Mouse (Mus musculus) left cerebral cortex, postnatal 14 days (tissue): ENCODE measurements around the gene Olfml1. TPM values are rescaled to one million over a fixed set of nuclear protein-coding genes. Genes with fewer than 3 reads are reported as not detected.
A peak's percentile ranks its signal among the peaks of the same experiment; 100 is the strongest.

Experiments
- DNase-seq, 2 experiments: peaks; one replicate each; pipeline ENCODE4 v3.0.0; 2021 to 2022; ENCODE audit warnings: low spot score in 2 of 2, mixed read lengths in 1 of 2
- intact Hi-C: fragments of 180-260 bp; cut with DNase I; formaldehyde crosslinking; loops from one replicate; pipeline ENCODE4 v1.15.1; 2025
- long read RNA-seq, 2 experiments: library from polyadenylated mRNA; stranded (forward); transcript quantifications; one replicate each; pipeline ENCODE4 v2.0.0; 2021
- total RNA-seq, 2 experiments: library from RNA; stranded (reverse); gene quantifications; 2 replicates each; pipeline ENCODE4 v1.2.3; 2021

The Olfml1 gene
- total RNA-seq: 1 to 10 TPM; 5.9 to 6.4 TPM
- long read RNA-seq, experiment 1, transcript Olfml1-201 (3 exons, 1,685 nt): major isoform, 9 of 10 reads
- long read RNA-seq, experiment 1, partial matches to known transcripts: 0 of 10 reads
- long read RNA-seq, experiment 1, other reads (novel, unspliced or antisense): 1 of 10 reads
- long read RNA-seq, experiment 2, partial matches to known transcripts: 0 of 2 reads
- long read RNA-seq, experiment 2, other reads (novel, unspliced or antisense): 1 of 2 reads

- intact Hi-C loops: no loop called here
- DNase-seq: peak; percentile 4 to 42
Observed at GRCm38 (mm10) chr7:107567261-107567671, at the start of gene Olfml1. Gene Olfml1, plus strand, starts transcription at chr7:107567446.

GRCm38 (mm10) chr7:107519256-107520025, 47.8 kb upstream of the Olfml1 start:
- intact Hi-C loops: loop anchor here (5.0 to 10.0 kb wide), 2 partner anchors 145 to 282 kb away; partner anchors contain the start of gene Syt9
- no peak for DNase-seq

GRCm38 (mm10) chr7:107521411-107521810, 45.8 kb upstream of the Olfml1 start:
- intact Hi-C loops: loop anchor here (5.0 to 10.0 kb wide), 2 partner anchors 147 to 284 kb away; partner anchors contain the start of gene Syt9

GRCm38 (mm10) chr7:107526299-107526698, 40.9 kb upstream of the Olfml1 start:
- peak; percentile 43 to 76 for DNase-seq
- intact Hi-C loops: loop anchor here (5.0 to 10.0 kb wide), 2 partner anchors 151 to 309 kb away; partner anchors contain the start of gene Syt9

More at GRCm38 (mm10) chr7:107521411-107521810, 45.8 kb upstream of the Olfml1 start:
- DNase-seq: no peak

- intact Hi-C loops: loop anchor here (5.0 to 10.0 kb wide), 2 partner anchors 153 to 311 kb away; partner anchors contain the start of gene Syt9
- no peak for DNase-seq
Observed at GRCm38 (mm10) chr7:107528169-107528772, 39.0 kb upstream of the Olfml1 start.

GRCm38 (mm10) chr7:107529364-107529763, 37.9 kb upstream of the Olfml1 start:
- intact Hi-C loops: loop anchor here (5.0 to 10.0 kb wide), 2 partner anchors 155 to 312 kb away; partner anchors contain the start of gene Syt9

GRCm38 (mm10) chr7:107535311-107535710, 31.9 kb upstream of the Olfml1 start:
- intact Hi-C loops: no loop called here

More at GRCm38 (mm10) chr7:107529364-107529763, 37.9 kb upstream of the Olfml1 start:
- DNase-seq: no peak

GRCm38 (mm10) chr7:107536516-107536915, 30.7 kb upstream of the Olfml1 start:
- intact Hi-C loops: no loop called here
- DNase-seq: no peak

More at GRCm38 (mm10) chr7:107535311-107535710, 31.9 kb upstream of the Olfml1 start:
- no peak for DNase-seq

- intact Hi-C loops: no loop called here
- DNase-seq: no peak
Observed at GRCm38 (mm10) chr7:107540034-107540433, 27.2 kb upstream of the Olfml1 start.

- no peak for DNase-seq
- intact Hi-C loops: no loop called here
Observed at GRCm38 (mm10) chr7:107545011-107545410, 22.2 kb upstream of the Olfml1 start.

GRCm38 (mm10) chr7:107547872-107548271, 19.4 kb upstream of the Olfml1 start:
- DNase-seq: no peak
- intact Hi-C loops: no loop called here

GRCm38 (mm10) chr7:107553461-107553860, 13.8 kb upstream of the Olfml1 start:
- DNase-seq: no peak
- intact Hi-C loops: no loop called here

GRCm38 (mm10) chr7:107555906-107556305, 11.3 kb upstream of the Olfml1 start:
- intact Hi-C loops: no loop called here
- DNase-seq: peak; percentile 18

- DNase-seq: no peak
- intact Hi-C loops: no loop called here
Observed at GRCm38 (mm10) chr7:107560675-107561074, 6.6 kb upstream of the Olfml1 start.

GRCm38 (mm10) chr7:107561584-107561983, 5.7 kb upstream of the Olfml1 start:
- intact Hi-C loops: no loop called here

GRCm38 (mm10) chr7:107563727-107564126, 3.5 kb upstream of the Olfml1 start:
- DNase-seq: no peak
- intact Hi-C loops: no loop called here

More at GRCm38 (mm10) chr7:107561584-107561983, 5.7 kb upstream of the Olfml1 start:
- no peak for DNase-seq

GRCm38 (mm10) chr7:107567674-107568073, 428 bp downstream of the Olfml1 start:
- intact Hi-C loops: no loop called here

GRCm38 (mm10) chr7:107568971-107569370, 1.7 kb downstream of the Olfml1 start:
- intact Hi-C loops: no loop called here
- DNase-seq: no peak

More at GRCm38 (mm10) chr7:107567674-107568073, 428 bp downstream of the Olfml1 start:
- no peak for DNase-seq

GRCm38 (mm10) chr7:107573856-107574255, 6.6 kb downstream of the Olfml1 start:
- intact Hi-C loops: no loop called here
- DNase-seq: no peak

GRCm38 (mm10) chr7:107574276-107574675, 7.0 kb downstream of the Olfml1 start:
- intact Hi-C loops: no loop called here
- DNase-seq: no peak
